ENCODE assay signal across 25 mouse cellular contexts in genomic region chr3:156890986-156891385, GRCm38 (mm10).
"Had no signal": no experiment of that assay in that cellular context is flagged by ENCODE, and none has a peak within 500 bp of the region (broad histone marks: within the 10 kb centered on the region; RNA-seq: fewer than 3 reads in every experiment).

No protein-coding gene starts in this region.

- H3K36me3 ChIP-seq: heart, embryonic 13.5 days; heart, embryonic 15.5 days; hindbrain, embryonic 13.5 days; hindbrain, embryonic 15.5 days; kidney, embryonic 15.5 days; limb, embryonic 13.5 days; limb, embryonic 15.5 days; liver, embryonic 12.5 days had no signal

- H3K4me2 ChIP-seq: heart, embryonic 11.5 days; heart, embryonic 13.5 days; heart, embryonic 15.5 days; hindbrain, embryonic 13.5 days; hindbrain, embryonic 15.5 days; kidney, embryonic 15.5 days; limb, embryonic 13.5 days; limb, embryonic 15.5 days; liver, embryonic 12.5 days had no signal

- H3K27me3 ChIP-seq: heart, embryonic 13.5 days; heart, embryonic 15.5 days; hindbrain, embryonic 13.5 days; hindbrain, embryonic 15.5 days; kidney, embryonic 15.5 days; limb, embryonic 13.5 days; limb, embryonic 15.5 days; liver, embryonic 12.5 days had no signal

- H3K9me3 ChIP-seq: heart, embryonic 13.5 days; heart, embryonic 15.5 days; hindbrain, embryonic 13.5 days; hindbrain, embryonic 15.5 days; kidney, embryonic 15.5 days; limb, embryonic 13.5 days; limb, embryonic 15.5 days; liver, embryonic 12.5 days had no signal

- H3K9ac ChIP-seq: heart, embryonic 13.5 days; heart, embryonic 15.5 days; hindbrain, embryonic 13.5 days; hindbrain, embryonic 15.5 days; kidney, embryonic 15.5 days; limb, embryonic 13.5 days; limb, embryonic 15.5 days; liver, embryonic 12.5 days; liver, embryonic 14.5 days had no signal

- H3K27ac ChIP-seq: heart, adult 2 months; heart, embryonic 13.5 days; heart, embryonic 15.5 days; hindbrain, embryonic 13.5 days; hindbrain, embryonic 15.5 days; kidney, embryonic 15.5 days; kidney, postnatal 0 days; limb, embryonic 13.5 days; limb, embryonic 15.5 days; liver, embryonic 12.5 days; liver, embryonic 14.5 days had no signal

- H3K4me3 ChIP-seq: heart, adult 2 months; heart, embryonic 13.5 days; heart, embryonic 15.5 days; hindbrain, embryonic 13.5 days; hindbrain, embryonic 15.5 days; kidney, embryonic 15.5 days; limb, embryonic 13.5 days; limb, embryonic 15.5 days; liver, embryonic 12.5 days had no signal

- H3K4me1 ChIP-seq: hindbrain, embryonic 15.5 days; kidney, embryonic 15.5 days; limb, embryonic 13.5 days; limb, embryonic 15.5 days; liver, embryonic 12.5 days had no signal

- DNase-seq: gastrocnemius, postnatal 14 days; gastrocnemius, postnatal 36 days; heart, adult 11 months; heart, adult 2 months; heart, postnatal 14 days; heart, postnatal 36 days; kidney, adult 11 months; kidney, adult 2 months; kidney, adult 9 months; kidney, postnatal 14 days; kidney, postnatal 36 days; layer of hippocampus, adult 9-11 months; layer of hippocampus, postnatal 36 days had no signal

- ATAC-seq: intestine, embryonic 16.5 days; liver, embryonic 12.5 days had no signal
